Mouse (Mus musculus): Measurements from ENCODE around the gene Etv6. TPM values are rescaled to one million over a fixed set of nuclear protein-coding genes. Genes with fewer than 3 reads are reported as not detected.

The Etv6 gene
- total and polyA plus RNA-seq, 3 experiments: 12.6 to 25.9 TPM; not detected in 1

DNA sequence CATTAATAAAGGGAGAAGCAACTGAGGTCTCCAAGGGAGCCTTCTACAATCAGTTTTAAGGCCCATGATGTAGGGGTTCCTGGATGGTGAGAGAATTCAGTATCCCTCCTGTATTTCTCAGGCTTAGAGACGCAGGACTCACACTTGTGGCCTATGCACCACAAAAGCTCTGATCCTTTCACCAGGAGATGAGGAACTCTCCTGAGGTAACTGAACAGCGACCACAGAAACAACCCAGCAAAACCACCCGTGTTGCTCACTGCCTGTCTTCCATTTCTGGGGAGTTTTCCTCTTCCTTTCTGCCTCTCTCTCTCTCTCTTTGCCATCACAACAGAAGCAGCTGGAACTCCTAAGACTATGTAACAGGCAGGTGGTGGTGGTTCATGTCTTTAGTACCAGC is 256.3 kb downstream of the Etv6 start:
- H3K4me3 ChIP-seq (ENCODE audit: control insufficient read depth in 1 of 2, insufficient read depth in 1 of 2, low read depth in 2 of 2, low read length in 2 of 2): no peak overlapping the region
- H3K27ac ChIP-seq (ENCODE audit: control insufficient read depth, low read depth, low read length): no peak overlapping the region
- peaks cover 0 to 12% of the 10 kb centered on the region in 2 experiments; a peak in 2 of 4 replicates for H3K27me3 ChIP-seq (ENCODE audit: control insufficient read depth in 1 of 2, insufficient read depth in 2 of 2, low read length in 2 of 2)
- H3K9me3 ChIP-seq (replicated peaks; ENCODE audit: insufficient read depth, low read length): no peaks in the 10 kb centered on the region
- H3K4me1 ChIP-seq (ENCODE audit: control insufficient read depth in 1 of 2, insufficient read depth in 2 of 2, low read length in 2 of 2): no peaks in the 10 kb centered on the region
- H3K79me2 ChIP-seq (ENCODE audit: control insufficient read depth, insufficient read depth, low read length, poor library complexity): no peaks in the 10 kb centered on the region
- TF ChIP-seq MAX (IDR thresholded peaks at IDR 0.05; ENCODE audit: low read length): no peak
- TF ChIP-seq E2F4 (IDR thresholded peaks at IDR 0.05; ENCODE audit: borderline replicate concordance, low read depth, low read length): no peak
- TF ChIP-seq TAL1 (IDR thresholded peaks at IDR 0.05; ENCODE audit: low read length): no peak
- TF ChIP-seq CTCF (IDR thresholded peaks at IDR 0.05 in 2 of 3, conservative IDR thresholded peaks at IDR 0.05 in 1 of 3; ENCODE audit: control insufficient read depth in 1 of 3, insufficient read depth in 1 of 3, low read depth in 2 of 3, low read length in 3 of 3, poor library complexity in 1 of 3, severe bottlenecking in 1 of 3): no peak
- TF ChIP-seq BHLHE40 (IDR thresholded peaks at IDR 0.05; ENCODE audit: borderline replicate concordance, low read depth, low read length): no peak
- no peak for TF ChIP-seq MEF2A (IDR thresholded peaks at IDR 0.05; ENCODE audit: extremely low read depth, insufficient replicate concordance, low read depth, low read length, poor library complexity, severe bottlenecking)
- DNase-seq (ENCODE audit: low read depth, low spot score): no peak
- H3K9ac ChIP-seq (ENCODE audit: control insufficient read depth, low read depth, low read length, poor library complexity, severe bottlenecking): no peak overlapping the region
- no peaks in the 10 kb centered on the region for H3K36me3 ChIP-seq (ENCODE audit: control insufficient read depth in 1 of 2, insufficient read depth in 2 of 2, low read length in 2 of 2)

DNA sequence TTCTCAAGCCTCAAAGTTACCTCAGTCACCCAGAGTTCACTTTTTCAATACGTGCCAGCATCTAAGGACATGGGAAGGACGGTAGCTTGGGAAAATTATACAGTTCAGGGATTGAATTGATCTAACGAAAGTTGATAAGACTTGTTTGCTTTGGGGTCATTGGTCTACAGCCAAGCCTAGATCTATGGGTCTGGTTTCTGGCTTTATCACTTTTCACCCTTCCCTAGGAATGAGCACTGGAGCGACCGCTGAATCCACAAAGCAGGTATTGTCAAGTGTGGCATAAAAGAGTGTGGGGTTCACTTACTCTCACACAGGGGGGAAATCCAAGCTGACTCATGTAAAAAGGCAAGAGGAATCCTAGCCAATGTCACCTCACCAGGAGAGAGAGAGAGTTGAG is 256.9 kb downstream of the Etv6 start:
- Histone ChIP-seq H3K79me2 (ENCODE audit: control insufficient read depth, insufficient read depth, low read length, poor library complexity) (no peaks in the 10 kb centered on the region), H3K9me3 (replicated peaks; ENCODE audit: insufficient read depth, low read length) (no peaks in the 10 kb centered on the region), H3K4me1 (ENCODE audit: control insufficient read depth in 1 of 2, insufficient read depth in 2 of 2, low read length in 2 of 2) (no peaks in the 10 kb centered on the region), H3K9ac (ENCODE audit: control insufficient read depth, low read depth, low read length, poor library complexity, severe bottlenecking) (no peak overlapping the region), H3K27ac (ENCODE audit: control insufficient read depth, low read depth, low read length) (no peak overlapping the region), H3K36me3 (ENCODE audit: control insufficient read depth in 1 of 2, insufficient read depth in 2 of 2, low read length in 2 of 2) (no peaks in the 10 kb centered on the region), H3K27me3 (ENCODE audit: control insufficient read depth in 1 of 2, insufficient read depth in 2 of 2, low read length in 2 of 2) (peaks cover 0 to 12% of the 10 kb centered on the region in 2 experiments; a peak in 3 of 4 replicates), H3K4me3 (ENCODE audit: control insufficient read depth in 1 of 2, insufficient read depth in 1 of 2, low read depth in 2 of 2, low read length in 2 of 2) (no peak overlapping the region)
- TF ChIP-seq POLR2AphosphoS2 (IDR thresholded peaks at IDR 0.05; ENCODE audit: low read length) (no peak), GATA1 (IDR thresholded peaks at IDR 0.05; ENCODE audit: low read depth, low read length) (no peak), MAX (IDR thresholded peaks at IDR 0.05; ENCODE audit: low read length) (no peak), MAZ (IDR thresholded peaks at IDR 0.05; ENCODE audit: low read depth, low read length) (no peak), ELF1 (IDR thresholded peaks at IDR 0.05; ENCODE audit: low read depth, low read length) (no peak), ZKSCAN1 (IDR thresholded peaks at IDR 0.05; ENCODE audit: low read depth, low read length) (no peak), HCFC1 (IDR thresholded peaks at IDR 0.05; ENCODE audit: low read depth, low read length) (no peak), MEF2A (IDR thresholded peaks at IDR 0.05; ENCODE audit: extremely low read depth, insufficient replicate concordance, low read depth, low read length, poor library complexity, severe bottlenecking) (no peak), JUND (IDR thresholded peaks at IDR 0.05; ENCODE audit: low read depth, low read length) (no peak), ZNF384 (IDR thresholded peaks at IDR 0.05; ENCODE audit: low read depth, low read length) (no peak), TAL1 (IDR thresholded peaks at IDR 0.05; ENCODE audit: low read length) (no peak), USF1 (IDR thresholded peaks at IDR 0.05; ENCODE audit: low read depth, low read length) (no peak), ETS1 (IDR thresholded peaks at IDR 0.05; ENCODE audit: low read depth, low read length) (no peak), GABPA (IDR thresholded peaks at IDR 0.05; ENCODE audit: low read depth, low read length) (no peak)
- DNase-seq (ENCODE audit: low read depth, low spot score): no peak
